Mouse (Mus musculus) midbrain, embryonic 14.5 days (tissue): Measurements from ENCODE around the gene Fgfr2. TPM values are rescaled to one million over a fixed set of nuclear protein-coding genes. Genes with fewer than 3 reads are reported as not detected.

Source experiments
- ATAC-seq: fragments of 200-750 bp; cut with Nextera tagmentation; 2 replicates; pipeline ENCODE4 v1.8.0; 2017; ENCODE audit warnings: moderate number of reproducible peaks, moderate library complexity; ENCODE audit not compliant: low FRiP score, low TSS enrichment
- DNase-seq: peaks from one replicate; pipeline ENCODE4 v3.0.0-alpha.2; 2015
- H3K27ac ChIP-seq: fragments of 300-500 bp; sonication (generic); replicated peaks from 2 replicates; pipeline ENCODE4 v1.5.1; 2014; ENCODE audit warnings: mild to moderate bottlenecking, low read depth, low read length, moderate library complexity
- H3K27me3 ChIP-seq: fragments of 300-500 bp; sonication (generic); 2 replicates; pipeline ENCODE4 v1.6.1; 2014; ENCODE audit warnings: low read length, control low read depth, mixed read lengths; ENCODE audit not compliant: control insufficient read depth, insufficient read depth
- H3K36me3 ChIP-seq: fragments of 300-500 bp; sonication (generic); 2 replicates; pipeline ENCODE4 v1.6.1; 2014; ENCODE audit warnings: low read length, control low read depth; ENCODE audit not compliant: control insufficient read depth, insufficient read depth
- H3K4me1 ChIP-seq: fragments of 300-500 bp; sonication (generic); 2 replicates; pipeline ENCODE4 v1.6.1; 2014; ENCODE audit warnings: mild to moderate bottlenecking, antibody characterized with exemption, low read length, control low read depth; ENCODE audit not compliant: control insufficient read depth, insufficient read depth
- H3K4me2 ChIP-seq: fragments of 300-500 bp; sonication (generic); 2 replicates; pipeline ENCODE4 v1.6.1; 2014; ENCODE audit warnings: mild to moderate bottlenecking, low read length, moderate library complexity
- H3K4me3 ChIP-seq: fragments of 300-500 bp; sonication (generic); replicated peaks from 2 replicates; pipeline ENCODE4 v1.5.1; 2014; ENCODE audit warnings: low read depth, low read length
- H3K9ac ChIP-seq: fragments of 300-500 bp; sonication (generic); replicated peaks from 2 replicates; pipeline ENCODE4 v1.6.1; 2014; ENCODE audit warnings: mild to moderate bottlenecking, low read length, moderate library complexity
- H3K9me3 ChIP-seq: fragments of 300-500 bp; sonication (generic); 2 replicates; pipeline ENCODE4 v1.6.1; 2016; ENCODE audit warnings: low read length, control low read depth, mixed read lengths; ENCODE audit not compliant: control insufficient read depth
- WGBS: fragments of 180-500 bp; shearing (Covaris S2); extraction: QIAGEN DNeasy Blood & Tissue Kit; methylation state at CpG from one replicate; pipeline ENCODE4 v1.1.7; 2014; 5-methylcytosine and 5-hydroxymethylcytosine counted together
- polyA plus RNA-seq: library from polyadenylated mRNA; unstranded; fragments of >200 nt; fragmentation: Nextera tagmentation; extraction: Ambion mirVana; gene quantifications from 2 replicates; pipeline ENCODE4 v1.2.1, GENCODE M21; 2014

Fgfr2 gene
- polyA plus RNA-seq, 1 experiment from 2014 or later = 28.1 TPM

- no peaks in the 10 kb centered on the region for H3K27me3 ChIP-seq
- no peak for ATAC-seq
- WGBS = 62% methylated on average over 8 of the region's 8 CpGs
Observed at GRCm38 (mm10) chr7:130803251-130803825, 2319.8 kb downstream of the Fgfr2 start.

GRCm38 (mm10) chr7:130801811-130802210 lies 2321.3 kb downstream of the Fgfr2 start:
- no peaks in the 10 kb centered on the region for H3K9me3 ChIP-seq
- no peak overlapping the region for H3K4me2 ChIP-seq
- ATAC-seq (no peak), DNase-seq (no peak)
- no peaks in the 10 kb centered on the region for H3K36me3 ChIP-seq
- no peaks in the 10 kb centered on the region for H3K27me3 ChIP-seq
- no peak overlapping the region for H3K27ac ChIP-seq
- H3K9ac ChIP-seq = no peak overlapping the region
- 92% methylated on average over 4 of the region's 4 CpGs for WGBS
- H3K4me3 ChIP-seq = no peak overlapping the region
- no peaks in the 10 kb centered on the region for H3K4me1 ChIP-seq

More at GRCm38 (mm10) chr7:130803251-130803825, 2319.8 kb downstream of the Fgfr2 start:
- Histone ChIP-seq H3K9me3 (no peaks in the 10 kb centered on the region), H3K4me2 (no peak overlapping the region), H3K4me1 (no peaks in the 10 kb centered on the region), H3K36me3 (no peaks in the 10 kb centered on the region), H3K4me3 (no peak overlapping the region), H3K9ac (no peak overlapping the region), H3K27ac (no peak overlapping the region)
- DNase-seq = no peak

GRCm38 (mm10) chr7:130800681-130801080 lies 2322.5 kb downstream of the Fgfr2 start:
- no peak overlapping the region for H3K4me3 ChIP-seq
- H3K27me3 ChIP-seq = no peaks in the 10 kb centered on the region
- H3K9me3 ChIP-seq = no peaks in the 10 kb centered on the region
- WGBS = 86% methylated on average over 4 of the region's 4 CpGs
- no peak overlapping the region for H3K4me2 ChIP-seq
- no peak overlapping the region for H3K9ac ChIP-seq
- no peak overlapping the region for H3K27ac ChIP-seq
- DNase-seq = no peak
- no peak for ATAC-seq
- H3K4me1 ChIP-seq = no peaks in the 10 kb centered on the region
- H3K36me3 ChIP-seq = no peaks in the 10 kb centered on the region

GRCm38 (mm10) chr7:130799418-130799817 lies 2323.7 kb downstream of the Fgfr2 start:
- no peak overlapping the region for H3K4me2 ChIP-seq
- no peak overlapping the region for H3K4me3 ChIP-seq
- ATAC-seq (no peak), DNase-seq (no peak)
- no peak overlapping the region for H3K9ac ChIP-seq
- H3K36me3 ChIP-seq = no peaks in the 10 kb centered on the region
- no peak overlapping the region for H3K27ac ChIP-seq
- 94% methylated on average over 10 of the region's 10 CpGs for WGBS
- no peaks in the 10 kb centered on the region for H3K9me3 ChIP-seq
- H3K4me1 ChIP-seq = no peaks in the 10 kb centered on the region
- H3K27me3 ChIP-seq = no peaks in the 10 kb centered on the region

- ATAC-seq (no peak), DNase-seq (no peak)
- 92% methylated on average over 6 of the region's 6 CpGs for WGBS
- no peaks in the 10 kb centered on the region for H3K9me3 ChIP-seq
- H3K4me3 ChIP-seq = no peak overlapping the region
- H3K9ac ChIP-seq = no peak overlapping the region
- H3K27me3 ChIP-seq = no peaks in the 10 kb centered on the region
- no peaks in the 10 kb centered on the region for H3K36me3 ChIP-seq
- H3K4me1 ChIP-seq = no peaks in the 10 kb centered on the region
- H3K4me2 ChIP-seq = no peak overlapping the region
- H3K27ac ChIP-seq = no peak overlapping the region
Observed at GRCm38 (mm10) chr7:130797524-130797923, 2325.6 kb downstream of the Fgfr2 start.

- no peaks in the 10 kb centered on the region for H3K36me3 ChIP-seq
- H3K4me1 ChIP-seq = no peaks in the 10 kb centered on the region
- no peaks in the 10 kb centered on the region for H3K9me3 ChIP-seq
- no peak overlapping the region for H3K9ac ChIP-seq
- no peaks in the 10 kb centered on the region for H3K27me3 ChIP-seq
- H3K4me2 ChIP-seq = no peak overlapping the region
- WGBS = 70% methylated on average over 8 of the region's 8 CpGs
- no peak overlapping the region for H3K27ac ChIP-seq
- DNase-seq (no peak), ATAC-seq (no peak)
- no peak overlapping the region for H3K4me3 ChIP-seq
Observed at GRCm38 (mm10) chr7:130796786-130797185, 2326.4 kb downstream of the Fgfr2 start.

- no peaks in the 10 kb centered on the region for H3K9me3 ChIP-seq
- H3K4me2 ChIP-seq = no peak overlapping the region
- H3K4me1 ChIP-seq = no peaks in the 10 kb centered on the region
- 81% methylated on average over 9 of the region's 9 CpGs for WGBS
- H3K27ac ChIP-seq = no peak overlapping the region
- ATAC-seq (no peak), DNase-seq (no peak)
- no peaks in the 10 kb centered on the region for H3K36me3 ChIP-seq
- H3K27me3 ChIP-seq = no peaks in the 10 kb centered on the region
- no peak overlapping the region for H3K9ac ChIP-seq
- no peak overlapping the region for H3K4me3 ChIP-seq
Observed at GRCm38 (mm10) chr7:130793671-130794070, 2329.5 kb downstream of the Fgfr2 start.

GRCm38 (mm10) chr7:130789456-130789855 lies 2333.7 kb downstream of the Fgfr2 start:
- H3K4me3 ChIP-seq = no peak overlapping the region
- H3K9ac ChIP-seq = no peak overlapping the region
- H3K27ac ChIP-seq = no peak overlapping the region
- no peak for DNase-seq
- H3K27me3 ChIP-seq = no peaks in the 10 kb centered on the region
- ATAC-seq = no peak
- no peak overlapping the region for H3K4me2 ChIP-seq
- 85% methylated on average over 7 of the region's 7 CpGs for WGBS
- H3K9me3 ChIP-seq = no peaks in the 10 kb centered on the region
- H3K36me3 ChIP-seq = no peaks in the 10 kb centered on the region
- H3K4me1 ChIP-seq = no peaks in the 10 kb centered on the region

- no peak overlapping the region for H3K4me2 ChIP-seq
- H3K27me3 ChIP-seq = no peaks in the 10 kb centered on the region
- H3K36me3 ChIP-seq = no peaks in the 10 kb centered on the region
- H3K9ac ChIP-seq = no peak overlapping the region
- WGBS = 93% methylated on average over 3 of the region's 3 CpGs
- no peak overlapping the region for H3K27ac ChIP-seq
- H3K4me1 ChIP-seq = no peaks in the 10 kb centered on the region
- DNase-seq = no peak
- no peak overlapping the region for H3K4me3 ChIP-seq
- no peaks in the 10 kb centered on the region for H3K9me3 ChIP-seq
- ATAC-seq = no peak
Observed at GRCm38 (mm10) chr7:130788950-130789349, 2334.2 kb downstream of the Fgfr2 start.
